Comparison of ENCODE assay signal across 17 mouse cellular contexts in genomic region chr3:136710310-136710906, GRCm38 (mm10).
"Had no signal": no experiment of that assay in that cellular context is flagged by ENCODE, and none has a peak within 500 bp of the region (broad histone marks: within the 10 kb centered on the region; RNA-seq: fewer than 3 reads in every experiment).

No protein-coding gene starts in this region.

- H3K4me2 ChIP-seq: lung, embryonic 15.5 days; midbrain, embryonic 11.5 days; midbrain, embryonic 13.5 days; midbrain, embryonic 15.5 days; neural tube, embryonic 12.5 days; stomach, embryonic 15.5 days had no signal

- ATAC-seq: lung, postnatal 0 days; midbrain, embryonic 13.5 days; midbrain, embryonic 15.5 days had no signal

- DNase-seq: lung, adult 2 months; lung, postnatal 14 days; lung, postnatal 36 days; right cerebral cortex, postnatal 14 days; thymus, adult 2 months; thymus, postnatal 25 days; thymus, postnatal 4 days had no signal

- H3K27me3 ChIP-seq: lung, embryonic 15.5 days; megakaryocyte, embryonic 14.5 days; midbrain, embryonic 13.5 days; midbrain, embryonic 15.5 days; neural tube, embryonic 12.5 days; stomach, embryonic 15.5 days had no signal

- H3K9ac ChIP-seq: lung, embryonic 15.5 days; midbrain, embryonic 13.5 days; midbrain, embryonic 15.5 days; neural tube, embryonic 12.5 days; stomach, embryonic 15.5 days had no signal

- H3K36me3 ChIP-seq: lung, embryonic 15.5 days; midbrain, embryonic 15.5 days; stomach, embryonic 15.5 days had no signal

- H3K27ac ChIP-seq: lung, embryonic 15.5 days; macrophage; midbrain, embryonic 13.5 days; midbrain, embryonic 15.5 days; neural tube, embryonic 12.5 days; stomach, embryonic 15.5 days; stomach, postnatal 0 days had no signal

- H3K4me3 ChIP-seq: lung, embryonic 15.5 days; megakaryocyte, embryonic 14.5 days; midbrain, embryonic 13.5 days; midbrain, embryonic 15.5 days; neural tube, embryonic 12.5 days; stomach, embryonic 15.5 days had no signal

- H3K9me3 ChIP-seq: lung, embryonic 15.5 days; megakaryocyte, embryonic 14.5 days; midbrain, embryonic 13.5 days; midbrain, embryonic 15.5 days; neural tube, embryonic 12.5 days; stomach, embryonic 15.5 days had no signal
